Mouse (Mus musculus): Measurements from ENCODE around the gene Olfr1381. TPM values are rescaled to one million over a fixed set of nuclear protein-coding genes. Genes with fewer than 3 reads are reported as not detected.
"Not testable (repeated sequence)": the region's sequence is repeated elsewhere in the genome, so short reads cannot be mapped to it uniquely, and the experiment has no call there.

Olfr1381 gene
- not detected in 2 replicates for polyA plus RNA-seq (2015; fragmentation: Nextera tagmentation; extraction: Ambion mirVana)

- WGBS, result 73% methylated on average over 3 of the region's 3 CpGs
- not testable (repeated sequence) for H3K9ac ChIP-seq; H3K4me1 ChIP-seq; H3K27me3 ChIP-seq; ATAC-seq (ENCODE audit: insufficient number of reproducible peaks, low FRiP score, low TSS enrichment, low read depth); H3K27ac ChIP-seq; H3K9me3 ChIP-seq; H3K36me3 ChIP-seq; H3K4me2 ChIP-seq; H3K4me3 ChIP-seq
Measured at GRCm38 (mm10) chr11:49543149-49543548, at the start of gene Olfr1381. TSS of gene Olfr1381 (plus strand) at chr11:49543449.

GRCm38 (mm10) chr11:49518086-49518485, 25.2 kb upstream of the Olfr1381 start:
- Histone ChIP-seq H3K4me3 (no peak overlapping the region), H3K9me3 (no peaks in the 10 kb centered on the region), H3K4me1 (no peaks in the 10 kb centered on the region), H3K36me3 (no peaks in the 10 kb centered on the region), H3K27ac (no peak overlapping the region), H3K27me3 (no peaks in the 10 kb centered on the region), H3K4me2 (no peak overlapping the region), H3K9ac (no peak overlapping the region)
- ATAC-seq (ENCODE audit: insufficient number of reproducible peaks, low FRiP score, low TSS enrichment, low read depth), result no peak
- 70% methylated on average over 5 of the region's 5 CpGs for WGBS

GRCm38 (mm10) chr11:49519348-49519747, 23.9 kb upstream of the Olfr1381 start, which contains the start of gene Olfr1383:
TSS of gene Olfr1383 (plus strand) at chr11:49519648.
- no peak within 1 kb of the TSS for H3K27ac ChIP-seq
- H3K9me3 ChIP-seq, result no peaks in the 10 kb centered on the region
- no peaks in the 10 kb centered on the region for H3K4me1 ChIP-seq
- no peak within 1 kb of the TSS for H3K4me2 ChIP-seq
- no peak within 1 kb of the TSS for H3K4me3 ChIP-seq
- no peak for ATAC-seq (ENCODE audit: insufficient number of reproducible peaks, low FRiP score, low TSS enrichment, low read depth)
- H3K36me3 ChIP-seq, result no peaks in the 10 kb centered on the region
- no peaks in the 10 kb centered on the region for H3K27me3 ChIP-seq
- H3K9ac ChIP-seq, result no peak within 1 kb of the TSS

GRCm38 (mm10) chr11:49527947-49528346, 15.3 kb upstream of the Olfr1381 start, which contains the start of gene Olfr1382:
TSS of gene Olfr1382 (plus strand) at chr11:49528247.
- Histone ChIP-seq H3K36me3 (no peaks in the 10 kb centered on the region), H3K27ac (no peak within 1 kb of the TSS), H3K4me3 (no peak within 1 kb of the TSS), H3K4me2 (no peak within 1 kb of the TSS), H3K27me3 (no peaks in the 10 kb centered on the region), H3K9ac (no peak within 1 kb of the TSS), H3K9me3 (no peaks in the 10 kb centered on the region), H3K4me1 (no peaks in the 10 kb centered on the region)
- WGBS, result 82% methylated on average over 3 of the region's 3 CpGs
- ATAC-seq (ENCODE audit: insufficient number of reproducible peaks, low FRiP score, low TSS enrichment, low read depth), result no peak

- no peaks in the 10 kb centered on the region for H3K4me1 ChIP-seq
- H3K4me3 ChIP-seq, result no peak overlapping the region
- no peak for ATAC-seq (ENCODE audit: insufficient number of reproducible peaks, low FRiP score, low TSS enrichment, low read depth)
- H3K4me2 ChIP-seq, result no peak overlapping the region
- no peaks in the 10 kb centered on the region for H3K9me3 ChIP-seq
- no peak overlapping the region for H3K27ac ChIP-seq
- no peaks in the 10 kb centered on the region for H3K27me3 ChIP-seq
- no peaks in the 10 kb centered on the region for H3K36me3 ChIP-seq
- no peak overlapping the region for H3K9ac ChIP-seq
Measured at GRCm38 (mm10) chr11:49532761-49533160, 10.5 kb upstream of the Olfr1381 start.

GRCm38 (mm10) chr11:49536631-49537030, 6.6 kb upstream of the Olfr1381 start:
- ATAC-seq (ENCODE audit: insufficient number of reproducible peaks, low FRiP score, low TSS enrichment, low read depth), result not testable (repeated sequence)

GRCm38 (mm10) chr11:49554033-49554432, 10.8 kb downstream of the Olfr1381 start:
- not testable (repeated sequence) for H3K36me3 ChIP-seq; H3K4me3 ChIP-seq; ATAC-seq (ENCODE audit: insufficient number of reproducible peaks, low FRiP score, low TSS enrichment, low read depth); H3K27me3 ChIP-seq; H3K4me1 ChIP-seq; H3K9ac ChIP-seq; H3K9me3 ChIP-seq; H3K27ac ChIP-seq; H3K4me2 ChIP-seq
- 73% methylated on average over 3 of the region's 3 CpGs for WGBS

More at GRCm38 (mm10) chr11:49536631-49537030, 6.6 kb upstream of the Olfr1381 start:
- H3K4me2 ChIP-seq, H3K9me3 ChIP-seq, H3K36me3 ChIP-seq, H3K9ac ChIP-seq, H3K27ac ChIP-seq, H3K4me3 ChIP-seq, H3K4me1 ChIP-seq, H3K27me3 ChIP-seq: not testable (repeated sequence)
- WGBS, result 85% methylated on average over 2 of the region's 2 CpGs

- 70% methylated on average over 5 of the region's 5 CpGs for WGBS
Measured at GRCm38 (mm10) chr11:49556578-49556977, 13.3 kb downstream of the Olfr1381 start, which contains the start of gene Olfr1380. TSS of gene Olfr1380 (plus strand) at chr11:49556878.

GRCm38 (mm10) chr11:49575054-49575453, 31.8 kb downstream of the Olfr1381 start:
- H3K27ac ChIP-seq; ATAC-seq (ENCODE audit: insufficient number of reproducible peaks, low FRiP score, low TSS enrichment, low read depth); H3K9ac ChIP-seq; H3K4me1 ChIP-seq; H3K27me3 ChIP-seq; H3K36me3 ChIP-seq; H3K9me3 ChIP-seq; H3K4me2 ChIP-seq; H3K4me3 ChIP-seq: not testable (repeated sequence)
- 35% methylated on average over 2 of the region's 2 CpGs for WGBS

More at GRCm38 (mm10) chr11:49556578-49556977, 13.3 kb downstream of the Olfr1381 start, which contains the start of gene Olfr1380:
- H3K4me3 ChIP-seq; H3K4me1 ChIP-seq; H3K27ac ChIP-seq; H3K27me3 ChIP-seq; H3K36me3 ChIP-seq; H3K4me2 ChIP-seq; H3K9me3 ChIP-seq; ATAC-seq (ENCODE audit: insufficient number of reproducible peaks, low FRiP score, low TSS enrichment, low read depth); H3K9ac ChIP-seq: not testable (repeated sequence)

GRCm38 (mm10) chr11:49580452-49580851, 37.2 kb downstream of the Olfr1381 start:
- not testable (repeated sequence) for H3K9me3 ChIP-seq; H3K9ac ChIP-seq; H3K4me2 ChIP-seq; ATAC-seq (ENCODE audit: insufficient number of reproducible peaks, low FRiP score, low TSS enrichment, low read depth); H3K4me1 ChIP-seq; H3K36me3 ChIP-seq; H3K4me3 ChIP-seq; H3K27ac ChIP-seq; H3K27me3 ChIP-seq
- 76% methylated on average over 8 of the region's 8 CpGs for WGBS

GRCm38 (mm10) chr11:49590213-49590612, 47.0 kb downstream of the Olfr1381 start:
- no peak overlapping the region for H3K9ac ChIP-seq
- 90% methylated on average over 19 of the region's 19 CpGs for WGBS
- no peaks in the 10 kb centered on the region for H3K27me3 ChIP-seq
- H3K9me3 ChIP-seq, result no peaks in the 10 kb centered on the region
- no peak overlapping the region for H3K27ac ChIP-seq
- H3K4me1 ChIP-seq, result no peaks in the 10 kb centered on the region
- H3K4me3 ChIP-seq, result no peak overlapping the region
- H3K36me3 ChIP-seq, result no peaks in the 10 kb centered on the region
- ATAC-seq (ENCODE audit: insufficient number of reproducible peaks, low FRiP score, low TSS enrichment, low read depth), result no peak
- no peak overlapping the region for H3K4me2 ChIP-seq

- not testable (repeated sequence) for H3K4me3 ChIP-seq; H3K9me3 ChIP-seq; H3K36me3 ChIP-seq; H3K27ac ChIP-seq; H3K9ac ChIP-seq; H3K4me1 ChIP-seq; H3K4me2 ChIP-seq; H3K27me3 ChIP-seq; ATAC-seq (ENCODE audit: insufficient number of reproducible peaks, low FRiP score, low TSS enrichment, low read depth)
- WGBS, result 66% methylated on average over 2 of the region's 2 CpGs
Measured at GRCm38 (mm10) chr11:49597149-49597548, 53.9 kb downstream of the Olfr1381 start.

Measured in limb, embryonic 15.5 days (tissue).